Mouse (Mus musculus) liver, postnatal 0 days (tissue): ENCODE measurements around the gene Glt6d1.

Source experiments
- CTCF ChIP-seq: sonication (generic); IDR thresholded peaks from 2 replicates; pipeline ENCODE4 v1.5.1; 2016; ENCODE audit warnings: antibody characterized with exemption, low read depth
- EP300 ChIP-seq: IDR thresholded peaks from 2 replicates; pipeline ENCODE4 v1.6.1; 2016; ENCODE audit warnings: antibody characterized with exemption, low read depth, mild to moderate bottlenecking

DNA sequence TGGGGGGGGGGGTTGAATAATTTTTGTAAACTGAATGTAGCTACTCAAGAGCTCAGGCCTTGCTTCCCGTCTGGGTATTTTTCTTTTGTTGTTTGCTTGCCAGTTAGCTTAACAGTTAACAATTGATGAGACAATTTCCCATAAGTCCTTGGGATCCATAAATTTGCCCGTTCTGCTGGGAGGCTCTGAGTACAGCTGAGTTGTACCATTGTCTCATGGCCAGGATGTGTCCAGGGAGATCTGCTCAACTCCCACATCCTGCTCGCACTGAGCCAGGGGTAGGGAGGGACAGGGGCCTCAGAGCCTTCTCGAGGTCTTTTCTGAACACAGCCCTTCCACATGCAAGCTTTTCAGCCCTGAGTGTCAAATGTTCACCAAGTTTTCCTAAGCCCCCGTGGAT, 17.6 kb downstream of the Glt6d1 start:
- no peak for TF ChIP-seq CTCF
- TF ChIP-seq EP300: no peak
